Mouse (Mus musculus) megakaryocyte, embryonic 14.5 days (primary cell): ENCODE data around the gene Klra9. TPM values are rescaled to one million over a fixed set of nuclear protein-coding genes. Genes with fewer than 3 reads are reported as not detected.
"Not testable (repeated sequence)": the region's sequence is repeated elsewhere in the genome, so short reads cannot be mapped to it uniquely, and the experiment has no call there.

ENCODE experiments used
- H3K27me3 ChIP-seq: replicated peaks from 2 replicates; pipeline ENCODE3; 2012; ENCODE audit warnings: inconsistent platforms
- H3K36me3 ChIP-seq: replicated peaks from 2 replicates; pipeline ENCODE3; 2012; ENCODE audit warnings: low read length, inconsistent platforms, mixed read lengths
- H3K4me1 ChIP-seq: 2 replicates; pipeline ENCODE4 v1.6.1; 2012; ENCODE audit warnings: inconsistent platforms
- H3K4me3 ChIP-seq: replicated peaks from 2 replicates; pipeline ENCODE3; 2012; ENCODE audit warnings: moderate library complexity, mild to moderate bottlenecking, inconsistent platforms
- H3K9me3 ChIP-seq: 2 replicates; pipeline ENCODE4 v1.6.1; 2012; ENCODE audit warnings: inconsistent platforms
- FLI1 ChIP-seq: IDR thresholded peaks from 2 replicates; pipeline ENCODE4 v1.6.1; 2012; ENCODE audit warnings: low read length, inconsistent platforms, mixed read lengths
- GATA1 ChIP-seq: IDR thresholded peaks from 3 replicates; pipeline ENCODE4 v1.6.1; 2012; ENCODE audit warnings: mixed read lengths, low read length, inconsistent platforms, borderline replicate concordance
- polyA plus RNA-seq: library from polyadenylated mRNA; stranded (reverse); fragments of >175 nt; gene quantifications from 2 replicates; pipeline ENCODE4 v1.2.3, GENCODE M21; 2012; ENCODE audit warnings: low replicate concordance; ENCODE audit not compliant: insufficient read depth

Klra9 gene
- not detected in 2 replicates for polyA plus RNA-seq

- H3K4me1 ChIP-seq, result peaks cover 14% of the 10 kb centered on the region; the same call in 1 of the 2 replicates
- not testable (repeated sequence) for H3K36me3 ChIP-seq, H3K9me3 ChIP-seq, H3K4me3 ChIP-seq, H3K27me3 ChIP-seq
These were observed at the start of gene Klra9 for GRCm38 (mm10) chr6:130193012-130193411. Gene Klra9, minus strand, starts transcription at chr6:130193112.

DNA sequence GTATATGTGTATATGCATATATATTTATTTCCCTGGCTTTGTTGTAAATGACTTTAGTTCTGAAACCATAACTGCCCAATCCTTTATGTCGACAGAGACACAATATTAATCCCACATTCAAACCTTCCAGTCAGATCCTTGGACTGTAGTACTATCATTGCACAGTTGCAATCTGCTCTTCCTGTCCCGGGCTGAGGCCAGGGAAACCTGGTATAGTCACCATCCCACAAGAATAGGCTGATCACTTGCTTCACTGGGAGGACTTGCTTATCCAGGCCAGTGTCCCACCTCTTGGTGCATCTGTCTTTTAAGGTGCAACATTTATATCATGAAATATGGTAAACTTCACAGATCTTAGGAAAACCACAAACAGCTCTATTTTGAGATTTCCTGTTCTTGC lies 44.6 kb upstream of the Klra9 start:
- no peak overlapping the region for H3K4me3 ChIP-seq
- no peaks in the 10 kb centered on the region for H3K36me3 ChIP-seq
- H3K9me3 ChIP-seq, result no peaks in the 10 kb centered on the region
- H3K27me3 ChIP-seq, result no peaks in the 10 kb centered on the region
- TF ChIP-seq GATA1 (no peak), FLI1 (no peak)
- peaks cover 24% of the 10 kb centered on the region for H3K4me1 ChIP-seq

DNA sequence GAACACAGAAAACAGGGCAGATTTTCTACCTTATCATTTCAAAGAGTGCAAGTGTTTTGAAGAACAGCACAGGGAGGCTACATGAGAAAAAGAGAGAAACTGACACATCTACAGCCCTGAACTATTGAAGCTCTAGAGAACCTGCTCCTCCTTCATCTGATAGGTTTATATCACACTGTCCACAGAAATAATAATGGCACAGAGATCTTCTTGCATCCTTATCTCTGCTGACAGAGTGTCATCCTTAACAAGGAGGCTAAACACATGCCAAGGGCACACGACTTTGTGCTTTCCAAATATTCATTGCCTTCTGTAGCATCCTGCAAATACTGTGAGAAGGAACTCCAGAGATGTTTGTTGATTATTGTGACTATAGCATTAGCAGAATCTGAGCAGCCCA lies 43.7 kb upstream of the Klra9 start:
- H3K36me3 ChIP-seq, result no peaks in the 10 kb centered on the region
- no peaks in the 10 kb centered on the region for H3K27me3 ChIP-seq
- H3K4me1 ChIP-seq, result peaks cover 24% of the 10 kb centered on the region
- no peak overlapping the region for H3K4me3 ChIP-seq
- TF ChIP-seq GATA1 (no peak), FLI1 (no peak)
- no peaks in the 10 kb centered on the region for H3K9me3 ChIP-seq

DNA sequence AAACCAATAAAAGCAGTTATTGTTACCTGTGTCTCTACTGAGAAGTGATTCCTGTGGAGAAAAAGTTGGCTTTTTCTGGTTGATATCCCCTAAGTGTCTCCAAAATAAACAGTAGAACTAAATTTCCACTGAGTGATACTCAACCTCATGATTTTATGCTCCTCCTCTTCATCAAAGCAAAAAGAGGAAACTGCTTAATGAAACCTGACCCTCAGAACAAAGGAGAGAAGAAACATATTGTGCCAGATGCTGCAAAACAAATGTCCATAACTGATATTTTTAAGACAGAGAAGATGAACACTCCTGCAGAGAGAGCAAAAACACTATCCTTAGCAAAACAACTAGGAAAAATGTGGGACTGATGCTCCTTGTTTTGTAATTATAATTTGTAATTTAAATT lies 40.3 kb upstream of the Klra9 start, which contains the start of gene Klra7:
Gene Klra7, minus strand, starts transcription at position 101 of the 400 bp plus-strand sequence.
- TF ChIP-seq GATA1 (no peak), FLI1 (no peak)
- H3K4me3 ChIP-seq, result no peak within 1 kb of the TSS

GRCm38 (mm10) chr6:130197453-130197852 lies 4.5 kb upstream of the Klra9 start:
- peaks cover 14% of the 10 kb centered on the region; the same call in 1 of the 2 replicates for H3K4me1 ChIP-seq
- H3K9me3 ChIP-seq, H3K4me3 ChIP-seq, H3K27me3 ChIP-seq, H3K36me3 ChIP-seq: not testable (repeated sequence)

More for the DNA sequence above, 40.3 kb upstream of the Klra9 start, which contains the start of gene Klra7:
- H3K4me1 ChIP-seq, result peaks cover 21% of the 10 kb centered on the region
- H3K27me3 ChIP-seq, result no peaks in the 10 kb centered on the region
- no peaks in the 10 kb centered on the region for H3K36me3 ChIP-seq
- H3K9me3 ChIP-seq, result no peaks in the 10 kb centered on the region

DNA sequence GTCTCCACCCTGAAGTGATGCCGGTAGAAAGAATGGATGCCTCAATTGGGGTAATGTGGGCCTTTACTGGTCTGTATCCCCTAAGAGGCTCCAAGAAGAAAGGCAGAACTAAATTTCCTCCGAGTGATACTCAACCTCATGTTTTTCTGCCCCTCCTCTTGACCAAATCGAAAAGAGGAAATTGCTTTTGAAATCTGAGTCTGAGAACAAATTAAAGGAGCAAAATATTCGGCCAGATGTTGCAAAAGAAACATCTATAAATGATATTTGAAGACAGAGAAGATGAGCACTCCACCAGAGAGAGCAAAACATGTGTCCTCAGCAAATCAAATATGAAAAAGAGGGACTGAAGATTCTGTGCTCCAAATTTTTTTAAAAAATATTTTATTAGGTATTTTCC lies 63.1 kb downstream of the Klra9 start, which contains the start of gene Klra8:
Gene Klra8, minus strand, starts transcription at position 101 of the 400 bp plus-strand sequence.
- H3K27me3 ChIP-seq, H3K4me1 ChIP-seq, H3K9me3 ChIP-seq, H3K4me3 ChIP-seq, H3K36me3 ChIP-seq: not testable (repeated sequence)

Other genes starting within 250 kb of the Klra9 start
- not detected in 2 replicates for gene Klra6, start 166.2 kb downstream of the Klra9 start, polyA plus RNA-seq
- not detected in 2 replicates for gene Klra4, start 125.8 kb downstream of the Klra9 start, polyA plus RNA-seq
- not detected in 2 replicates for gene Klra8, start 63.2 kb downstream of the Klra9 start, polyA plus RNA-seq
- gene Klra7, start 40.2 kb upstream of the Klra9 start, polyA plus RNA-seq, result not detected in 2 replicates
- gene Klra10, start 88.8 kb upstream of the Klra9 start, polyA plus RNA-seq, result not detected in 2 replicates
- gene Klra3, start 144.5 kb upstream of the Klra9 start, polyA plus RNA-seq, result not detected in 2 replicates
- not detected in 2 replicates for gene Klra1, start 193.8 kb upstream of the Klra9 start, polyA plus RNA-seq